Mouse (Mus musculus) intestine, postnatal 0 days (tissue): ENCODE measurements at regions not wholly inside any gene's neighbourhood (a gene's known extent, or its start where the extent isn't known, plus 50 kb on each side); places are given as distances from the start of the nearest gene placed in this dataset.

Experiments used
- ATAC-seq: fragments of 200-750 bp; cut with Nextera tagmentation; 2 replicates; pipeline ENCODE4 v1.8.0; 2017; ENCODE audit warnings: mild to moderate bottlenecking, moderate TSS enrichment, moderate library complexity
- H3K27ac ChIP-seq: fragments of 300-500 bp; sonication (generic); 2 replicates; pipeline ENCODE4 v1.5.1; 2014; ENCODE audit warnings: mild to moderate bottlenecking, low read depth, low read length, moderate library complexity
- H3K27me3 ChIP-seq: fragments of 300-500 bp; sonication (generic); replicated peaks from 2 replicates; pipeline ENCODE4 v1.6.1; 2014; ENCODE audit warnings: low read length, mixed read lengths; ENCODE audit not compliant: control insufficient read depth, insufficient read depth
- H3K36me3 ChIP-seq: fragments of 300-500 bp; sonication (generic); 2 replicates; pipeline ENCODE4 v1.6.1; 2014; ENCODE audit warnings: mild to moderate bottlenecking, moderate library complexity; ENCODE audit not compliant: control insufficient read depth, insufficient read depth
- H3K4me1 ChIP-seq: fragments of 300-500 bp; sonication (generic); replicated peaks from 2 replicates; pipeline ENCODE4 v1.6.1; 2014; ENCODE audit warnings: antibody characterized with exemption, low read length, mixed read lengths; ENCODE audit not compliant: control insufficient read depth, insufficient read depth
- H3K4me2 ChIP-seq: fragments of 300-500 bp; sonication (generic); replicated peaks from 2 replicates; pipeline ENCODE4 v1.6.1; 2014; ENCODE audit warnings: low read depth, mild to moderate bottlenecking, moderate library complexity
- H3K4me3 ChIP-seq: fragments of 300-500 bp; sonication (generic); 2 replicates; pipeline ENCODE4 v1.5.1; 2014; ENCODE audit warnings: low read depth, low read length
- H3K9ac ChIP-seq: fragments of 300-500 bp; sonication (generic); 2 replicates; pipeline ENCODE4 v1.6.1; 2014; ENCODE audit warnings: mild to moderate bottlenecking, low read depth, low read length
- H3K9me3 ChIP-seq: fragments of 300-500 bp; sonication (generic); 2 replicates; pipeline ENCODE4 v1.6.1; 2016; ENCODE audit warnings: mixed run types; ENCODE audit not compliant: control insufficient read depth
- CTCF ChIP-seq: sonication (generic); IDR thresholded peaks from 2 replicates; pipeline ENCODE4 v1.5.1; 2016; ENCODE audit warnings: low read depth, mild to moderate bottlenecking, control low read depth, antibody characterized with exemption, moderate library complexity
- WGBS: fragments of 180-500 bp; shearing (Covaris S2); extraction: QIAGEN DNeasy Blood & Tissue Kit; methylation state at CpG from one replicate; pipeline ENCODE4 v1.1.7; 2014; 5-methylcytosine and 5-hydroxymethylcytosine counted together

- 90% methylated on average over 2 of the region's 2 CpGs for WGBS
- H3K4me1 ChIP-seq: no peaks in the 10 kb centered on the region
- no peak for ATAC-seq
These were observed 705.8 kb upstream of the Ddx18 start for GRCm38 (mm10) chr1:122273579-122273978.

GRCm38 (mm10) chr1:122243031-122243430, 675.2 kb upstream of the Ddx18 start:
- Histone ChIP-seq H3K9ac (no peak overlapping the region), H3K27ac (no peak overlapping the region), H3K27me3 (no peaks in the 10 kb centered on the region), H3K4me1 (no peaks in the 10 kb centered on the region), H3K9me3 (no peaks in the 10 kb centered on the region), H3K4me3 (no peak overlapping the region), H3K4me2 (no peak overlapping the region), H3K36me3 (no peaks in the 10 kb centered on the region)
- no peak for TF ChIP-seq CTCF
- no peak for ATAC-seq
- WGBS: 88% methylated on average over 2 of the region's 2 CpGs

More at GRCm38 (mm10) chr1:122273579-122273978, 705.8 kb upstream of the Ddx18 start:
- no peak for TF ChIP-seq CTCF
- no peak overlapping the region for H3K27ac ChIP-seq
- H3K36me3 ChIP-seq: no peaks in the 10 kb centered on the region
- no peak overlapping the region for H3K9ac ChIP-seq
- no peaks in the 10 kb centered on the region for H3K27me3 ChIP-seq
- H3K4me2 ChIP-seq: no peak overlapping the region
- no peaks in the 10 kb centered on the region for H3K9me3 ChIP-seq
- H3K4me3 ChIP-seq: no peak overlapping the region

- H3K4me3 ChIP-seq: no peak overlapping the region
- H3K9ac ChIP-seq: no peak overlapping the region
- no peaks in the 10 kb centered on the region for H3K9me3 ChIP-seq
- no peaks in the 10 kb centered on the region for H3K27me3 ChIP-seq
- no peak overlapping the region for H3K4me2 ChIP-seq
- TF ChIP-seq CTCF: no peak
- H3K4me1 ChIP-seq: no peaks in the 10 kb centered on the region
- no peak overlapping the region for H3K27ac ChIP-seq
- 94% methylated on average over 3 of the region's 3 CpGs for WGBS
- no peak for ATAC-seq
- no peaks in the 10 kb centered on the region for H3K36me3 ChIP-seq
These were observed 673.7 kb upstream of the Ddx18 start for GRCm38 (mm10) chr1:122241511-122241910.

GRCm38 (mm10) chr1:122230442-122230841, 662.7 kb upstream of the Ddx18 start:
- Histone ChIP-seq H3K4me1 (no peaks in the 10 kb centered on the region), H3K36me3 (no peaks in the 10 kb centered on the region), H3K9ac (no peak overlapping the region), H3K27ac (no peak overlapping the region), H3K27me3 (no peaks in the 10 kb centered on the region), H3K4me3 (no peak overlapping the region), H3K4me2 (no peak overlapping the region), H3K9me3 (no peaks in the 10 kb centered on the region)
- ATAC-seq: no peak
- WGBS: 74% methylated on average over 4 of the region's 4 CpGs
- no peak for TF ChIP-seq CTCF

GRCm38 (mm10) chr1:122212484-122212883, 644.7 kb upstream of the Ddx18 start:
- 32% methylated on average over 2 of the region's 2 CpGs for WGBS
- Histone ChIP-seq H3K9ac (no peak overlapping the region), H3K9me3 (no peaks in the 10 kb centered on the region), H3K27ac (no peak overlapping the region), H3K4me2 (no peak overlapping the region), H3K36me3 (no peaks in the 10 kb centered on the region), H3K4me3 (no peak overlapping the region), H3K4me1 (no peaks in the 10 kb centered on the region), H3K27me3 (no peaks in the 10 kb centered on the region)
- ATAC-seq: no peak
- TF ChIP-seq CTCF: no peak

GRCm38 (mm10) chr1:122208619-122209018, 640.8 kb upstream of the Ddx18 start:
- no peaks in the 10 kb centered on the region for H3K27me3 ChIP-seq
- H3K4me1 ChIP-seq: no peaks in the 10 kb centered on the region
- no peak overlapping the region for H3K9ac ChIP-seq
- no peak for TF ChIP-seq CTCF
- H3K36me3 ChIP-seq: no peaks in the 10 kb centered on the region
- no peaks in the 10 kb centered on the region for H3K9me3 ChIP-seq
- H3K4me3 ChIP-seq: no peak overlapping the region
- H3K27ac ChIP-seq: no peak overlapping the region
- no peak overlapping the region for H3K4me2 ChIP-seq
- ATAC-seq: no peak
- WGBS: 66% methylated on average over 2 of the region's 2 CpGs

- Histone ChIP-seq H3K4me3 (no peak overlapping the region), H3K9me3 (no peaks in the 10 kb centered on the region), H3K27me3 (no peaks in the 10 kb centered on the region), H3K27ac (no peak overlapping the region), H3K36me3 (no peaks in the 10 kb centered on the region), H3K9ac (no peak overlapping the region), H3K4me2 (no peak overlapping the region), H3K4me1 (no peaks in the 10 kb centered on the region)
- TF ChIP-seq CTCF: peak; percentile 21; the same call in 1 of the 2 replicates
- 89% methylated on average over 2 of the region's 2 CpGs for WGBS
- ATAC-seq: no peak
These were observed 601.8 kb upstream of the Ddx18 start for GRCm38 (mm10) chr1:122169547-122169946.
